Mouse (Mus musculus): ENCODE data around the gene Rorc.

Rorc gene

GRCm38 (mm10) chr3:94372641-94373040, at the start of gene Rorc:
Gene Rorc, plus strand, starts transcription at chr3:94372794.
- no peak for DNase-seq

GRCm38 (mm10) chr3:94328681-94329080, 43.9 kb upstream of the Rorc start:
- no peak for DNase-seq

GRCm38 (mm10) chr3:94334442-94334841, 38.2 kb upstream of the Rorc start:
- no peak for DNase-seq

DNA sequence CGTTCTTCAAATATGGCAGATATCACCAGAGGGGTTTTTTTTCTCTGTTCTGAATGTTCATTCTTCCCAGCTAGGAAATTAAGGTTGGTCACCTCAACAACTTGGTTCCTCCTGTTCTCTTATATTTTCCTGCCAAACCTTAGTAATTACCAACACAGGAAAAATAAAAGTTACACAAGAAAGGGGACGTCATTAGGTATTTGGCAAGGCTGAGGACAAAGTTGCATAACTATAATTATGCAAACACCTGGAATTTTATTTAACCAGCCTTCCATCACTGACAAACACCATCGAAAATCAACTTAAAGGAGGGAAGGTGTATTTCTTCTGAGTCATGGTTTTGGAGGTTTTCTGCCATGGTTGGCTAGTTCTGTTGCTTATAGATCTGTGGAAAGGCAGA, 34.1 kb upstream of the Rorc start:
- DNase-seq, result no peak

DNA sequence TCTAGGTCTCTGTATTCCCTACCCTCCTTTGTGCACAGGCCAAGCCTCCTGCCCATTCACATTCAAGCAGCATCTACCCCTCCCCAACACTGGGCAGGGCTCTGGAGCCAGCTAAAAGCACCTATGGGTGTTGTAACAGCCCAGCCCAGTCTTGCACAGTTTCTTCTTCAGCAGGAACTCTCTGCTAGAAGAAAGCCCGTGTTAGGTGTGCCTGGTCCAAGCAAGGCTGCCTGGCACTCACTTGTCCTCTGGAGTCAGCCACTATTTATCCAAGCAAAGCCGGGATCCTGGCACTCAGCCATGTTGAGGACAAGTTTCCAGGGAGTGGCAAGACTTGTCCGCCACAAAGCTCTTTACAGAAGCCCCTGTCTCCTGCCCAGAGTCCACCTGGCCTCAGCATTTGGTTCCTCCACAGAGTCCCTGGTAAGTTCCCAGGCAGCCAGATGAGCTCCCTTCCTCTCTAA, 30.6 kb upstream of the Rorc start, which contains the start of gene Them5:
Them5 (plus strand) TSS at position 141 of the 464 bp plus-strand sequence.
- DNase-seq, result no peak

GRCm38 (mm10) chr3:94342552-94342951, 30.0 kb upstream of the Rorc start:
- no peak for DNase-seq

GRCm38 (mm10) chr3:94344182-94344581, 28.4 kb upstream of the Rorc start:
- no peak for DNase-seq

GRCm38 (mm10) chr3:94344897-94345296, 27.7 kb upstream of the Rorc start:
- DNase-seq, result no peak

DNA sequence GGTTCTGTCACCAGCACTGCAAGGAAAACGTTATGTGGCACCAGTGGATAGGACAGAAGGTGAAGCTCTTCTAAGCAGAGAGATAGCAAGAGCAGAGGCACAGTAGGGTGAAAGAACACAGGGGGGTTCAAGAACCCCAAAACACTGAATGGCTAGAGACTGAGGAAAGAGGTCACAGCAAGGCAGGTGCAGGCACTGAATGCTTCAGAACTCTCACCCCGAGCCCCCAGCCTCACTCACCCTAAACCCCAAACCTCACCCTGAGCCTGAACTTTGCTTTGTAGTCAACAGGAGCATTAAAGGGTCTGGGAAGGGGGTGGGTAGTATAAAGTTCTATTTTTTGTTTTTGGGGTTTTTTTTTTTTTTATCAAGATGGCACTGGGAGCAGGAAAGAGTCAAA, 24.4 kb upstream of the Rorc start:
- DNase-seq, result no peak

GRCm38 (mm10) chr3:94360812-94361211, 11.8 kb upstream of the Rorc start:
- no peak for DNase-seq

DNA sequence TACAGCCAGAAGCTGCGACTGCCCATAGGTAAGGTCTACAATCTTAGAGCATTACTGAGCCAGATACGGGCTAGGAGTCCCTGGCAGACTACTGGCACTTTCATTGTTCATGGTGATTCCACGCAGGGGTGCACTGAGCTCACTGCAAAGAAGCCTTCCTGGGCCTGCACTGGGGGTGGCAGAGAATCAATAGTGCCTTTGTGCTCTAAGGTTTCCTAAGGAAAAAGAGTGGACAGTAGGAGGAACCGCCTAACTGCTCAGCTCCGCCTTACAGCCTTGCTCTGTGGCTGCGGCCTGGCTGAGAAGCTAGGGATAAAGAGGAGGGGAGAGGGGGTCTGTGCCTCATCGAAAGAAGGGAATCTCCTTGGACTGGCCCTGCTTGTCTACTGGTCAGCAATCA, 10.5 kb upstream of the Rorc start, which contains the start of gene C2cd4d:
C2cd4d (plus strand) TSS at position 301 of the 400 bp plus-strand sequence.
- no peak for DNase-seq

GRCm38 (mm10) chr3:94363291-94364153, 9.1 kb upstream of the Rorc start:
- DNase-seq, result no peak

DNA sequence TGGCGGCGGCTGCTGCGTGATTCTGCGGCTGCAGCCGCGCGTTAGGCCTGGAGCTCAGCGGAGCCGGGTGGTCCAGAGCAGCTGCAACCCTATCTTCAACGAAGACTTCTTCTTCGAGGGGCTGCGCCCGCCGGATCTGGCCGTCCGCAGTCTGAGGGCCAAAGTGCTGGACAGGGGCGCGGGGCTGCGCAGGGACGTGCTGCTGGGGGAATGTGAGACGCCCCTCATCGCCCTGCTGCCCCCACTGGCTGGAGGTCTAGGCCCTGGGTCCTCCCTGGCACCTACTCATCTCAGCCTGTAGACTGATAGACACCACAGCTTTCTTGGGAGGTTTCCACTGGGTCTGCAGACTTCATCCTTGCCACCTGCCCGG, 8.5 kb upstream of the Rorc start:
- DNase-seq, result no peak

DNA sequence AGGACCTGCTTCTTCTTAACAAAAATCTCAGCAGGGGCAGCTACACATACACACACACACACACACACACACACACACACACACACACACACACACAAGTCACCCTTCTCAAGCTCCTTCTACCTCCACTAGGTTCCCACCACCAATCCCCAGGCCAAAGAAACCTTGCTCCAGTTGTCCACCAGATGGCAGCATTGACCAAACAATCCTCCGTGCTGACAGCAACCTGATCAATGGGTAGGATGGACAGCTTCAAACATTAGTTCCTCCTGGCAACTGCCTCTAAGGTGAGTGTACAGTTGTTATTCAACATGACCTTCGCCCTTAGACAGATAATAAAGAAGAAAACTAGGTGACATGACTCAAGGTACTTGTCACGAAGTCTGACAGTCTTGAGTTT, 5.8 kb upstream of the Rorc start:
- peak; percentile 59 for DNase-seq

DNA sequence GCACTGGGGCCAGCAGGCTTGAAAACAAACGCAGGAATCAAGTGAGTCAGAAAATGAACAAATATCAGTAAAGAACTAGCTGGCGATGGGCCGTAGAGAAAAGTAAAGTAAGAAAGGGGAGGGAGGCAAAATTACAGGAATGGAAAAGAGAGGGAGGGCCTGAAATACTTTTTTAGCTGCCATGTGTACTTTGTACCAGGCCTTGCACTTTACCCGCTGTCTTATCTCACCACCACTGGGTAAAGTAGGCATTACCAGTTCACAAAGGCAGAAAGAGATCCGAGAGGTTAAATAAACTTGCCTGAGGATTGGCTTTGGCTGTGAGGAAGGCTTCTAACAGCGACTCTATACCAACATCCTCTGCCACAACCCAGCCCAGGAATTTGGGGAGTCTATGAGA, 5.1 kb upstream of the Rorc start:
- no peak for DNase-seq

GRCm38 (mm10) chr3:94368631-94369030, 4.0 kb upstream of the Rorc start:
- no peak for DNase-seq

GRCm38 (mm10) chr3:94369709-94370108, 2.9 kb upstream of the Rorc start:
- DNase-seq, result no peak

DNA sequence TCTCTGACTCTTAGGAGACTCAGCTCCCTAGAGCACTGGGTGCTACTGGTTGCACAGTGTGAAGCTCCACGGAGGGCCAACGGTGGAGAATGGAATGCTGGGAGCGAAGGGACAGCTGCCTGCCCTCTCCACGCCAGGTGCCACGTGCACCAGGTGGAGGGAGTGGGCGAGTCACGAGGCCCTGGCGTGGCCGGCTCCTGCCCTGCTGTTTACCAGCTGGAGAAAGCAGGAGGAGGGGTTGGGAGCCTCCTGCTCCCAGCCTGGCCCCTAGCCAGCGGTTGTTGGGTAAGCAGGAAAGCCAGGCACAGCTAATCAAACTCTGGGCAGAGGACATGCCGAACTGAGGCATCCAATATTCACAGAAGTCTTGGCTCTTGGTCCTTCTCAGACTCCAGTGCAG, 957 bp upstream of the Rorc start:
- DNase-seq, result peak; percentile 64

- DNase-seq, result no peak
Observed at GRCm38 (mm10) chr3:94372038-94372437, 556 bp upstream of the Rorc start.

DNA sequence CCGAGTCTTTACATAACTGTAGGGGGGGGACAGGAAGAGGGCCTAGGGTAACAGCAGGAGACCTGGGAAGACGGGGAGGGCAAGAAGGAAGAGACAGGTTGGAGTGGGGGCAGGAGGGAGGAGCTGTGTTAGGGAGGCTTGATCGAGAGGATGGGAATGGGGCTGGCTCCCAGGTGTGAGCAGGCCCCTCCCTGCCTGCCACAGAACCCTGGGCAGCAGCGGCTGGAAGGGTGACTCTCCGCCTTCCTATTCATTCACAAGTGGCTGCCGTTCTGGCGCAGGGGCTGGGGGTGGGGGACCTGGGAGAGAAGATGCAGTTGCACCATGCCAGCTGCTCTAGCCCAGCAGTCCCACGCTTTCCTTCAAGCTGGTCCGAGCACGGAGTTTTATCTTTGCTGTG, 496 bp downstream of the Rorc start:
- no peak for DNase-seq

GRCm38 (mm10) chr3:94373597-94374011, 1.0 kb downstream of the Rorc start:
- peak; percentile 29 for DNase-seq

DNA sequence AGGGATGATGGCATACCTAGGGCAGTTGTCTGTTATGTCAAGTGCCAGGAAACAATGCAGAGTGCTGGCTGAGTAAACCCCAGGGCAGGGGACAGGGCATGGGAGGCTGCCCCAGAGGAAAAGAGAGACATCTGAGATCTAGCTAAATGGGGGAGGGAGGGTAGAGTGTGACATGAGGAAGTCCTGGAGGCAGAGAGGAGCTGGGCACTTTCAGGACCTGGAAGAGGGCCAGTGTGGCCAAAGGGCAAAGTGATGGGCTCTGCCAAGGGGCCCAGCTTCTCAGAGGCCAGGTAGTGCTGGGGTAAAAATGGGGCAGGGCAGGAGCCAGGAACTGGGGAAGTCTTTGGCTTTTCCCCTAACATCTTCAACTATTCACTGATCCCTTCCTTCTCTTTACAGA, 2.0 kb downstream of the Rorc start:
- no peak for DNase-seq

- no peak for DNase-seq
Observed at GRCm38 (mm10) chr3:94375146-94375545, 2.6 kb downstream of the Rorc start.

- no peak for DNase-seq
Observed at GRCm38 (mm10) chr3:94375861-94376260, 3.3 kb downstream of the Rorc start.

Measured in liver (tissue).